Mouse (Mus musculus) embryonic fibroblast, embryonic 13.5 days (primary cell): Measurements from ENCODE around the gene Cdk5rap2.

ENCODE experiments used
- CTCF ChIP-seq: IDR thresholded peaks from 2 replicates; pipeline ENCODE4 v1.5.1; 2011; ENCODE audit warnings: mild to moderate bottlenecking, control low read depth, low read length, moderate library complexity, borderline replicate concordance; ENCODE audit not compliant: insufficient read depth
- POLR2A ChIP-seq: IDR thresholded peaks from 2 replicates; pipeline ENCODE4 v1.6.1; 2011; ENCODE audit warnings: low read depth, mild to moderate bottlenecking, control low read depth, low read length, moderate library complexity

GRCm38 (mm10) chr4:70303870-70304269 lies 106.4 kb downstream of the Cdk5rap2 start:
- TF ChIP-seq CTCF (no peak), POLR2A (no peak)
